Mouse (Mus musculus): ENCODE measurements around the gene Ribc2.

- TF ChIP-seq CTCF (IDR thresholded peaks at IDR 0.05; ENCODE audit: low read depth, low read length) (no peak), POLR2A (IDR thresholded peaks at IDR 0.05; ENCODE audit: extremely low read depth, insufficient read depth, low read length) (no peak)
These were observed at the start of gene Ribc2, which contains the start of gene Smc1b for GRCm38 (mm10) chr15:85131275-85132192.
